Mouse (Mus musculus) ES-E14 (cell line): ENCODE measurements around the gene Vwf.
A peak's percentile ranks its signal among the peaks of the same experiment; 100 is the strongest.

Experiments used
- CHD2 ChIP-seq: IDR thresholded peaks from 2 replicates; pipeline ENCODE4 v1.6.1; 2014; ENCODE audit warnings: mild to moderate bottlenecking, low read depth, low read length, inconsistent platforms
- HCFC1 ChIP-seq: IDR thresholded peaks from 2 replicates; pipeline ENCODE4 v1.6.1; 2012; ENCODE audit warnings: low read length, inconsistent platforms, borderline replicate concordance; ENCODE audit not compliant: insufficient read depth
- MAFK ChIP-seq: IDR thresholded peaks from 2 replicates; pipeline ENCODE4 v1.6.1; 2014; ENCODE audit warnings: mild to moderate bottlenecking, low read depth, low read length, inconsistent platforms; ENCODE audit not compliant: insufficient read depth
- ZC3H11A ChIP-seq: IDR thresholded peaks from 2 replicates; pipeline ENCODE4 v1.6.1; 2012; ENCODE audit warnings: low read depth, mild to moderate bottlenecking, inconsistent platforms, low read length, borderline replicate concordance
- ZNF384 ChIP-seq: IDR thresholded peaks from 2 replicates; pipeline ENCODE4 v1.6.1; 2012; ENCODE audit warnings: low read depth, low read length, inconsistent platforms

GRCm38 (mm10) chr6:125540199-125540598 lies 6.4 kb upstream of the Vwf start:
- TF ChIP-seq ZNF384 (no peak), HCFC1 (no peak), MAFK (peak; percentile 76), CHD2 (no peak), ZC3H11A (no peak)
